Mouse (Mus musculus) limb, embryonic 15.5 days (tissue): Measurements from ENCODE around the gene 9230113P08Rik. TPM values are rescaled to one million over a fixed set of nuclear protein-coding genes. Genes with fewer than 3 reads are reported as not detected.
"Not testable (repeated sequence)": the region's sequence is repeated elsewhere in the genome, so short reads cannot be mapped to it uniquely, and the experiment has no call there.

Experiments
- ATAC-seq: fragments of 200-750 bp; cut with Nextera tagmentation; 2 replicates; pipeline ENCODE4 v1.8.0; 2017; ENCODE audit warnings: low read depth, moderate TSS enrichment; ENCODE audit not compliant: insufficient number of reproducible peaks, low FRiP score, low TSS enrichment
- H3K27ac ChIP-seq: fragments of 300-500 bp; sonication (generic); 2 replicates; pipeline ENCODE4 v1.5.1; 2015; ENCODE audit warnings: moderate library complexity, mild to moderate bottlenecking, inconsistent platforms
- H3K27me3 ChIP-seq: fragments of 300-500 bp; sonication (generic); 2 replicates; pipeline ENCODE4 v1.6.1; 2015; ENCODE audit warnings: inconsistent platforms
- H3K36me3 ChIP-seq: fragments of 300-500 bp; sonication (generic); 2 replicates; pipeline ENCODE4 v1.6.1; 2015; ENCODE audit warnings: inconsistent platforms
- H3K4me1 ChIP-seq: fragments of 300-500 bp; sonication (generic); 2 replicates; pipeline ENCODE4 v1.6.1; 2015; ENCODE audit warnings: inconsistent platforms
- H3K4me2 ChIP-seq: fragments of 300-500 bp; sonication (generic); 2 replicates; pipeline ENCODE4 v1.6.1; 2015; ENCODE audit warnings: mild to moderate bottlenecking, inconsistent platforms
- H3K4me3 ChIP-seq: fragments of 300-500 bp; sonication (generic); 2 replicates; pipeline ENCODE4 v1.5.1; 2015; ENCODE audit warnings: mild to moderate bottlenecking, inconsistent platforms
- H3K9ac ChIP-seq: fragments of 300-500 bp; sonication (generic); 2 replicates; pipeline ENCODE4 v1.6.1; 2015; ENCODE audit warnings: inconsistent platforms
- H3K9me3 ChIP-seq: fragments of 300-500 bp; sonication (generic); 2 replicates; pipeline ENCODE4 v1.6.1; 2016; ENCODE audit warnings: inconsistent platforms
- WGBS: fragments of 180-500 bp; shearing (Covaris S2); methylation state at CpG from one replicate; pipeline ENCODE4 v1.1.7; 2015; 5-methylcytosine and 5-hydroxymethylcytosine counted together
- polyA plus RNA-seq: library from polyadenylated mRNA; unstranded; fragments of >200 nt; fragmentation: Nextera tagmentation; extraction: Ambion mirVana; gene quantifications from 2 replicates; pipeline ENCODE4 v1.2.1, GENCODE M21; 2015

Gene 9230113P08Rik
- polyA plus RNA-seq = not detected in 2 replicates

DNA sequence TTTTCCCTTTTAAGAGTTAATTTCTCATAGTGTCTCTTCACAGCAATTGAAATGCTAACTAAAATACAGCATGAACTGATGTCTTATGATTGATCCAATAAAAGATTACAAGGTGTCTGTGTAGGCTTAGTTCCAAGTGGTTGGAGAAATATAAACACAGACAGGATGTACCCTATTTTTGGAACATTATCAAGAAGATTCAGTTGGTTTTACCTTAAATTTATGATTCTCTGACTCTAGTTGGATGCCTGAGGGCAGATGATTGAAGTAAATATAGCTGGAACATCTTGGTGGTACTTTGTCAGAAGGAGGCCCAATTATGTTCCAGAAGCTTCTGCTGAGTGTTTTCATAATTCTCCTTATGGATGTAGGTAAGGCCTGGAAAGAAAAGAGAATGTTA is at the start of gene 9230113P08Rik:
9230113P08Rik (plus strand) TSS at position 301 of the 400 bp plus-strand sequence.
- not testable (repeated sequence) for H3K9me3 ChIP-seq, H3K36me3 ChIP-seq, H3K27ac ChIP-seq, H3K9ac ChIP-seq, H3K27me3 ChIP-seq, H3K4me3 ChIP-seq, ATAC-seq, H3K4me1 ChIP-seq, H3K4me2 ChIP-seq

DNA sequence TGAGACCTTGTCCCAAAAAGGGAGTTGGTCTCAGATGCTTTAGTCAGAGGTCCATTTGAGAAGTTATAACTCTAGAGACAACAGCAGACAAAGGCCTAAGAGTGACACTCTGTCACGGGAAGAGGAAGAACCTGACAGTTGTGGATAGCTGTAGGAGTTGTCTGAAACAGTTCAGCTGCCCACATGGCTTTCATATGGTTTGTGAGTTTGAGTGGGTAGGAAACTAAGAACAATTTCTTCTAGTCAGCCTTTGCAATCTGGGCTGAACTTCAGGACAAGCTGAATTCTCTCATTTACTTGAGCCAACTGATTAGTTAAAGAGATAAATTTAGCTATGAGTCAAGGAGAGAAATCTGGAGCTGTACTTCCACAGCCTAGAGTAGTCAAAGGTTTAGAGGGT is 15.1 kb upstream of the 9230113P08Rik start:
- H3K4me1 ChIP-seq, ATAC-seq, H3K36me3 ChIP-seq, H3K4me3 ChIP-seq, H3K4me2 ChIP-seq, H3K27me3 ChIP-seq, H3K9ac ChIP-seq, H3K9me3 ChIP-seq, H3K27ac ChIP-seq: not testable (repeated sequence)
- WGBS = 68% methylated on average over 1 of the region's 1 CpGs

GRCm38 (mm10) chr9:35904494-35904893 is 3.7 kb upstream of the 9230113P08Rik start:
- no peaks in the 10 kb centered on the region for H3K4me1 ChIP-seq
- 60% methylated on average over 2 of the region's 2 CpGs for WGBS
- H3K27me3 ChIP-seq = no peaks in the 10 kb centered on the region
- no peak overlapping the region for H3K27ac ChIP-seq
- H3K9ac ChIP-seq = no peak overlapping the region
- no peaks in the 10 kb centered on the region for H3K9me3 ChIP-seq
- no peak overlapping the region for H3K4me3 ChIP-seq
- H3K36me3 ChIP-seq = no peaks in the 10 kb centered on the region
- H3K4me2 ChIP-seq = no peak overlapping the region
- no peak for ATAC-seq

GRCm38 (mm10) chr9:35930817-35931216 is 22.6 kb downstream of the 9230113P08Rik start:
- Histone ChIP-seq H3K27me3 (no peaks in the 10 kb centered on the region), H3K4me3 (no peak overlapping the region), H3K27ac (no peak overlapping the region), H3K9ac (no peak overlapping the region), H3K9me3 (no peaks in the 10 kb centered on the region), H3K36me3 (no peaks in the 10 kb centered on the region), H3K4me2 (no peak overlapping the region), H3K4me1 (no peaks in the 10 kb centered on the region)
- no peak for ATAC-seq
- WGBS = 79% methylated on average over 2 of the region's 2 CpGs

Other genes starting within 250 kb of the 9230113P08Rik start
- not detected in 2 replicates for gene Pate1, start 221.0 kb upstream of the 9230113P08Rik start, polyA plus RNA-seq
- gene Gm17677, start 167.4 kb upstream of the 9230113P08Rik start, polyA plus RNA-seq = not detected in 2 replicates
- not detected in 2 replicates for gene Gm17727, start 130.3 kb upstream of the 9230113P08Rik start, polyA plus RNA-seq
- not detected in 2 replicates for gene Gm27235, start 118.3 kb upstream of the 9230113P08Rik start, polyA plus RNA-seq
- gene D730048I06Rik, start 118.3 kb upstream of the 9230113P08Rik start, polyA plus RNA-seq = not detected in 2 replicates
- gene 9230110F15Rik, start 64.3 kb upstream of the 9230113P08Rik start, polyA plus RNA-seq = not detected in 2 replicates
- not detected in 2 replicates for gene Gm5916, start 220.4 kb downstream of the 9230113P08Rik start, polyA plus RNA-seq